16 mouse cellular contexts compared by ENCODE assay signal in the genomic region with DNA sequence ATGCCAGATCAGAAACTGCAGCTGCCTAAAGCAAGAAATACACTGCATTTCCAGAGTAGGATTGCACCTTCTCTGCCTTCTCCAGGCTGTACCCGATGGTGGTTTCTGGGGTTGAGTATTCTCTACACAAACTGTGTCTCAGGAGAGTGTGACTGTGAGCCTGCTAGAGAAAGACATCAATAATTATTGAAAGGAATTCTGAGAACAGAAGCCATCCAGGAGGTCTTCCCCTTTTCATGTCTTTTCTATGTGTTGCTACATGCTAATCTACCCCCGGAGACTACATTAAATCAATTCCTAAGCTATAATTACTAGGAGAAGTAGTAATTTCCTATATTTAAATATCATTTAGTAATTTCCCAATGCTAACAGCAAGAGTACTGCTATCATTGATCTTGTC.
DNase-seq lines count a peak whose midpoint lies in the region; ATAC-seq and TF ChIP-seq lines count a peak whose summit lies in the region.
"Had no signal": no experiment of that assay in that cellular context is flagged by ENCODE, and none has a peak within 500 bp of the region (broad histone marks: within the 10 kb centered on the region; RNA-seq: fewer than 3 reads in every experiment).

No protein-coding gene starts in this region.

- no peaks in the 10 kb centered on the region for H3K36me3 ChIP-seq in embryonic facial prominence, embryonic 14.5 days (ENCODE audit: control insufficient read depth, insufficient read depth, low read length)
- H3K36me3 ChIP-seq in embryonic facial prominence, embryonic 10.5 days (replicated peaks): no peaks in the 10 kb centered on the region
- no peaks in the 10 kb centered on the region for H3K36me3 ChIP-seq in forebrain, embryonic 14.5 days (ENCODE audit: control insufficient read depth, insufficient read depth, low read length)
- no peaks in the 10 kb centered on the region for H3K36me3 ChIP-seq in forebrain, embryonic 11.5 days (ENCODE audit: control insufficient read depth, insufficient read depth, low read length)
- no peaks in the 10 kb centered on the region for H3K36me3 ChIP-seq in forebrain, postnatal 0 days (ENCODE audit: insufficient read depth)
- H3K36me3 ChIP-seq: embryonic facial prominence, embryonic 13.5 days had no signal

- no peak overlapping the region for H3K27ac ChIP-seq in embryonic facial prominence, embryonic 14.5 days (replicated peaks; ENCODE audit: low read depth, low read length)
- no peak overlapping the region for H3K27ac ChIP-seq in embryonic facial prominence, embryonic 10.5 days (replicated peaks)
- H3K27ac ChIP-seq in forebrain, embryonic 14.5 days (ENCODE audit: low read depth, low read length): no peak overlapping the region
- no peak overlapping the region for H3K27ac ChIP-seq in forebrain, embryonic 11.5 days (ENCODE audit: low read depth, low read length)
- H3K27ac ChIP-seq in forebrain, postnatal 0 days (ENCODE audit: low read depth, low read length): no peak overlapping the region
- H3K27ac ChIP-seq: embryonic facial prominence, embryonic 13.5 days had no signal

- H3K9me3 ChIP-seq in embryonic facial prominence, embryonic 14.5 days (ENCODE audit: control insufficient read depth, low read length): no peaks in the 10 kb centered on the region
- no peaks in the 10 kb centered on the region for H3K9me3 ChIP-seq in embryonic facial prominence, embryonic 10.5 days
- no peaks in the 10 kb centered on the region for H3K9me3 ChIP-seq in forebrain, embryonic 14.5 days (replicated peaks; ENCODE audit: control insufficient read depth, low read length)
- no peaks in the 10 kb centered on the region for H3K9me3 ChIP-seq in forebrain, embryonic 11.5 days (ENCODE audit: control insufficient read depth, low read length)
- H3K9me3 ChIP-seq in forebrain, postnatal 0 days (ENCODE audit: low read length): no peaks in the 10 kb centered on the region
- H3K9me3 ChIP-seq: embryonic facial prominence, embryonic 13.5 days had no signal

- no peak overlapping the region for H3K4me3 ChIP-seq in embryonic facial prominence, embryonic 14.5 days (ENCODE audit: low read depth, low read length)
- H3K4me3 ChIP-seq in embryonic facial prominence, embryonic 10.5 days: no peak overlapping the region
- no peak overlapping the region for H3K4me3 ChIP-seq in forebrain, embryonic 14.5 days (ENCODE audit: low read depth, low read length)
- H3K4me3 ChIP-seq in forebrain, embryonic 11.5 days (ENCODE audit: low read depth, low read length): no peak overlapping the region
- H3K4me3 ChIP-seq in forebrain, postnatal 0 days (ENCODE audit: low read depth, low read length): no peak overlapping the region
- H3K4me3 ChIP-seq: embryonic facial prominence, embryonic 13.5 days had no signal

- H3K27me3 ChIP-seq in embryonic facial prominence, embryonic 14.5 days (replicated peaks; ENCODE audit: control insufficient read depth, insufficient read depth, low read length): no peaks in the 10 kb centered on the region
- H3K27me3 ChIP-seq in embryonic facial prominence, embryonic 10.5 days (replicated peaks; ENCODE audit: low read depth, poor library complexity, severe bottlenecking): no peaks in the 10 kb centered on the region
- H3K27me3 ChIP-seq in forebrain, embryonic 14.5 days (replicated peaks; ENCODE audit: control insufficient read depth, insufficient read depth, low read length): no peaks in the 10 kb centered on the region
- H3K27me3 ChIP-seq in forebrain, embryonic 11.5 days (ENCODE audit: control insufficient read depth, insufficient read depth, low read length): no peaks in the 10 kb centered on the region
- no peaks in the 10 kb centered on the region for H3K27me3 ChIP-seq in forebrain, postnatal 0 days (ENCODE audit: insufficient read depth, low read length)
- H3K27me3 ChIP-seq: embryonic facial prominence, embryonic 13.5 days had no signal

- peak; percentile 6 for DNase-seq in embryonic facial prominence, embryonic 14.5 days (ENCODE audit: low spot score)
- DNase-seq in embryonic facial prominence, embryonic 10.5 days (ENCODE audit: low spot score): no peak
- DNase-seq in forebrain, embryonic 14.5 days (ENCODE audit: low spot score): peak; percentile 17
- DNase-seq in forebrain, embryonic 11.5 days (ENCODE audit: low spot score): no peak
- peak; percentile 31 for DNase-seq in brain, embryonic 14.5 days (ENCODE audit: low read depth)
- peak; percentile 14 for DNase-seq in forebrain, postnatal 0 days
- no peak for DNase-seq in spleen, postnatal 36 days (ENCODE audit: low spot score in 2 of 2)
- DNase-seq: adrenal gland, adult 2 months; adrenal gland, postnatal 10 days; adrenal gland, postnatal 25 days; cerebellum, adult 11-12 months; cerebellum, adult 2 months; cerebellum, adult 9-10 months; cerebellum, postnatal 10 days; cerebellum, postnatal 25 days had no signal

- TF ChIP-seq POLR2A in brain, embryonic 14.5 days (IDR thresholded peaks at IDR 0.05; ENCODE audit: borderline replicate concordance, extremely low read depth, insufficient read depth, insufficient read length, poor library complexity, severe bottlenecking): no peak

- no peak overlapping the region for H3K9ac ChIP-seq in embryonic facial prominence, embryonic 14.5 days (ENCODE audit: low read depth, low read length)
- no peak overlapping the region for H3K9ac ChIP-seq in forebrain, embryonic 14.5 days (ENCODE audit: low read length)
- no peak overlapping the region for H3K9ac ChIP-seq in forebrain, embryonic 11.5 days (ENCODE audit: low read length)
- H3K9ac ChIP-seq in forebrain, postnatal 0 days: no peak overlapping the region
- H3K9ac ChIP-seq: embryonic facial prominence, embryonic 13.5 days had no signal

- H3K4me2 ChIP-seq in embryonic facial prominence, embryonic 14.5 days (ENCODE audit: low read depth, low read length): no peak overlapping the region
- H3K4me2 ChIP-seq in forebrain, embryonic 14.5 days (ENCODE audit: low read length): no peak overlapping the region
- no peak overlapping the region for H3K4me2 ChIP-seq in forebrain, embryonic 11.5 days (ENCODE audit: low read depth, low read length, severe bottlenecking)
- no peak overlapping the region for H3K4me2 ChIP-seq in forebrain, postnatal 0 days (ENCODE audit: low read depth)
- H3K4me2 ChIP-seq: embryonic facial prominence, embryonic 13.5 days had no signal

- no peak for TF ChIP-seq CTCF in brain, embryonic 14.5 days (IDR thresholded peaks at IDR 0.05; ENCODE audit: borderline replicate concordance, extremely low read depth, insufficient read depth, insufficient read length)
- no peak for TF ChIP-seq CTCF in forebrain, postnatal 0 days (IDR thresholded peaks at IDR 0.05; ENCODE audit: low read depth)

- 65% methylated on average over 2 of the region's 2 CpGs for WGBS in embryonic facial prominence, embryonic 14.5 days
- 84% methylated on average over 2 of the region's 2 CpGs for WGBS in embryonic facial prominence, embryonic 10.5 days
- 77% methylated on average over 2 of the region's 2 CpGs for WGBS in forebrain, embryonic 14.5 days
- 95% methylated on average over 2 of the region's 2 CpGs for WGBS in forebrain, embryonic 11.5 days
- 59% methylated on average over 2 of the region's 2 CpGs for WGBS in forebrain, postnatal 0 days

- no peaks in the 10 kb centered on the region for H3K4me1 ChIP-seq in embryonic facial prominence, embryonic 14.5 days (ENCODE audit: control insufficient read depth, insufficient read depth, low read length)
- H3K4me1 ChIP-seq in embryonic facial prominence, embryonic 10.5 days: no peaks in the 10 kb centered on the region
- H3K4me1 ChIP-seq in forebrain, embryonic 14.5 days (ENCODE audit: control insufficient read depth, insufficient read depth, low read length): no peaks in the 10 kb centered on the region
- no peaks in the 10 kb centered on the region for H3K4me1 ChIP-seq in forebrain, embryonic 11.5 days (replicated peaks; ENCODE audit: control insufficient read depth, insufficient read depth, low read length)
- no peaks in the 10 kb centered on the region for H3K4me1 ChIP-seq in forebrain, postnatal 0 days (ENCODE audit: insufficient read depth)
- H3K4me1 ChIP-seq: embryonic facial prominence, embryonic 13.5 days had no signal

- ATAC-seq in embryonic facial prominence, embryonic 14.5 days (ENCODE audit: low read depth): no peak
- no peak for ATAC-seq in forebrain, embryonic 14.5 days
- ATAC-seq in forebrain, embryonic 11.5 days (replicated peaks; ENCODE audit: low FRiP score): no peak
- ATAC-seq in forebrain, postnatal 0 days: peak; percentile 38; the same call in 1 of the 2 replicates

Comparison
In these comparisons a context has a peak if more than half of its experiments do, and no peak if none do; other contexts are left out.
1. DNase-seq: peak in embryonic facial prominence, embryonic 14.5 days (single experiment), forebrain, embryonic 14.5 days (single experiment), brain, embryonic 14.5 days (single experiment) and forebrain, postnatal 0 days (single experiment); none in embryonic facial prominence, embryonic 10.5 days (single experiment), forebrain, embryonic 11.5 days (single experiment) and spleen, postnatal 36 days (0 of 2).